11 mouse cellular contexts compared by ENCODE assay signal in the genomic region with DNA sequence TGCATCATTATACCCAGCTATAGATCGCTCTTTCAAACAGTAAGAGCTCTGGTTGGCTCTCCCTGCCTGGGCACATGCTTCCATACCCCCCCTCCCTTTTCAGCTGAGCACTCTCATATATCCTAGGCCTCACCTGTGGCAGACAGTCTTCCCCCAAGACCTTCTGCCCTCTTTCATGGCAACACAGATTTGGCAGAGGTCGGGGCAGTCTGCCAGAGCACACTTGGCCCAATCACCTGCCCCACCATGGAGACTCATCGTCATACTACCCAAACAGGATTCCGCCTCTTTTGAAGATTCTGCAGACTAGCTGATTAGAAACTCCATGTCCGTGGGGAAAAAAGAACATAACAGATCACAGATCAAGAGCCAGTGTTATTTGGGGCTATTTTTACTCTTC.
"Had no signal": no experiment of that assay in that cellular context is flagged by ENCODE, and none has a peak within 500 bp of the region (broad histone marks: within the 10 kb centered on the region; RNA-seq: fewer than 3 reads in every experiment).

No protein-coding gene starts in this region.

- H3K4me1 ChIP-seq: limb, embryonic 12.5 days had no signal

- H3K9me3 ChIP-seq: kidney, embryonic 15.5 days; limb, embryonic 12.5 days; midbrain, embryonic 13.5 days had no signal

- H3K9ac ChIP-seq: kidney, embryonic 15.5 days; limb, embryonic 12.5 days; liver, embryonic 14.5 days; midbrain, embryonic 13.5 days had no signal

- H3K27ac ChIP-seq: limb, embryonic 12.5 days; liver, embryonic 14.5 days; midbrain, embryonic 13.5 days had no signal

- H3K36me3 ChIP-seq: kidney, embryonic 15.5 days; limb, embryonic 12.5 days; midbrain, embryonic 13.5 days had no signal

- H3K27me3 ChIP-seq: kidney, embryonic 15.5 days; limb, embryonic 12.5 days; midbrain, embryonic 13.5 days had no signal

- H3K4me3 ChIP-seq: kidney, embryonic 15.5 days; layer of hippocampus, adult 2 months; limb, embryonic 12.5 days; midbrain, embryonic 13.5 days had no signal

- H3K4me2 ChIP-seq: kidney, embryonic 15.5 days; limb, embryonic 12.5 days; midbrain, embryonic 13.5 days had no signal

- ATAC-seq: intestine, postnatal 0 days; midbrain, embryonic 13.5 days had no signal

- DNase-seq: lung, adult 2 months; lung, postnatal 36 days; right cerebral cortex, postnatal 4 days; spleen, adult 18-20 months; thymus, postnatal 36 days had no signal
